Mouse (Mus musculus): ENCODE results near the gene Srprb. TPM values are rescaled to one million over a fixed set of nuclear protein-coding genes. Genes with fewer than 3 reads are reported as not detected.

Gene Srprb
- 9.0 TPM for polyA plus RNA-seq (2014; fragmentation: Illumina TruSeq; extraction: RNeasy Lipid Tissue Mini Kit (QIAGEN cat#74804); ENCODE audit: low read depth, low replicate concordance)

DNA sequence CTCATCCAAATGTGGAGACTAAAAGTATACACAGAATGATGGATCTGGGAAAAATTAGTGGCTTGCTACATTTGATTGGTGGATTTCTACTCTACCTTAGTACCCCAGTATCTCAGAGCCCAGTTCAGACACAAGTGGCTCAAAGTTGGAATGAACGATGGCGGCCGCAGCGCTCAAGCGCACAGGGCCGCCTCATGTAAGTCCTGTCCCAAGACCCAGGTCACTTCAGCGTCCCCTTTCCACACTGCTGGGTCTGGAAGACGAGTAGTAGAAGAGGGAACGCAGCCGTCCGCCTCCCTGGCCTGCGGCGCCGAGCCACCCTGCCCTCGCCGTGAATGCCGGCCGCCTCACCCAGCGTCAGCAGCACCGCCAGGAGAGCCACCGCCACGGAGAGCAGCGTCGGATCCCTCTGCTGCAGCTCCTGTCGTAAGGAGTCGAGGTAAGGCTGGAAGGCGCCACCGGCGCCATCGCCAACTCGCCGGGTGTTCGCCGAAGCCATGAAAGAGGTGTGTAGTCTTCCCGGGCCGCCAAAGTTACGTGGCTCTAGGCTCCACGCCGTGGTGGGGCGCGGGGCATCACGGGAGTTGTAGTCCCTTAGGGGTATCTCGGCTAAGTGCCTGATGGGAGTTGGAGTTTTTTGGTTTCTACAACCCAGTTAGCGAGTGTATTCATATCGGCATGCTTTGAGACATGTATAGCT is at the start of gene Srprb:
TSS of gene Srprb (minus strand) at position 577 of the 700 bp plus-strand sequence.

DNA sequence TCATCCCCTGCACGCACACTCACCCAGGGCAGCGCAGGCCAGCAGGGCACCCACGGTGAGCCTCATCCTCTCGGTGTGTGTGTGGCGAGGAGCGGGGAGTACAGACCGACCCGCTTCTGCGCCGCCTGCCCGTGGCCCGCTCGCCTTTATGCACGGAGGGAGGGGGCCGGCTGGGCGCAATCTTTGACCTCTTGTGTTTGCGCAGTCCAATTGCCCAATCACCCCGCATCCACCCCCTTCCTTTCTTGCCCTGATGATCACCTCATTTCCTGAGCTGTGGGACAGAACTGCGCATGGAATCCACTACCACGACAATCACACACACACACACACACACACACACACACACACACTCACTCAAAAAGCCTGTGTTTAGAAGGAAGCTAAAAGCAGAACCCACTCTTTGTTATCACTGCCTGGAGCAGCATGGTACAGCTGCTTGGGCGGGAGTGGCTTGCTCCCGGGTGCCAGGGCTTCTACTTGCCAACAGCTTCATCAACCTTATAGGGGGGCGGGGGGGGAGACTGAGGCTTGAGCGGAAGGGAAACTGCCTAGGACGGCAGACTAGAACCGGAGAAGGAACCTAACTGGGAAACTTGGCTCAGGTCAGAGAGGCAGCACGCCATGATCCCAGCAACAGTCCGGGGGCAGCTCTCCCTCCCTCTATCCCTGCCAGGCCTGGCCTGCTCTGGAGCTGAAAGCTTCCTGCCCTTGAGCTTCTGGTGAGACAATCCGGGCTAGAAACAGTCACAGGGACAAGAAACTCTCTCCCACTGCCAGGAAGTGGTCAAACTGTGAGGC is 28.4 kb upstream of the Srprb start, which contains the start of the genes Gm20425 and Trf:
TSS of gene Gm20425 (minus strand) at position 157 of the 801 bp plus-strand sequence.
TSS of gene Trf (minus strand) at position 294 of the 801 bp plus-strand sequence.

Other genes starting within 250 kb of the Srprb start
- gene Slco2a1, start 213.4 kb downstream of the Srprb start, polyA plus RNA-seq (2014; fragmentation: Illumina TruSeq; extraction: RNeasy Lipid Tissue Mini Kit (QIAGEN cat#74804); ENCODE audit: low read depth, low replicate concordance): 0.29 TPM
- 0.76 TPM for gene Rab6b, start 90.3 kb downstream of the Srprb start, polyA plus RNA-seq (2014; fragmentation: Illumina TruSeq; extraction: RNeasy Lipid Tissue Mini Kit (QIAGEN cat#74804); ENCODE audit: low read depth, low replicate concordance)
- gene Gm20425, start 28.2 kb upstream of the Srprb start, polyA plus RNA-seq (2014; fragmentation: Illumina TruSeq; extraction: RNeasy Lipid Tissue Mini Kit (QIAGEN cat#74804); ENCODE audit: low read depth, low replicate concordance): 4.4 TPM
- gene Trf, start 28.3 kb upstream of the Srprb start, polyA plus RNA-seq (2014; fragmentation: Illumina TruSeq; extraction: RNeasy Lipid Tissue Mini Kit (QIAGEN cat#74804); ENCODE audit: low read depth, low replicate concordance): 28.4 TPM
- 23.1 TPM for gene 1300017J02Rik, start 102.9 kb upstream of the Srprb start, polyA plus RNA-seq (2014; fragmentation: Illumina TruSeq; extraction: RNeasy Lipid Tissue Mini Kit (QIAGEN cat#74804); ENCODE audit: low read depth, low replicate concordance)
- gene Topbp1, start 103.1 kb upstream of the Srprb start, polyA plus RNA-seq (2014; fragmentation: Illumina TruSeq; extraction: RNeasy Lipid Tissue Mini Kit (QIAGEN cat#74804); ENCODE audit: low read depth, low replicate concordance): 82.5 TPM
- 498 TPM for gene Cdv3, start 163.7 kb upstream of the Srprb start, polyA plus RNA-seq (2014; fragmentation: Illumina TruSeq; extraction: RNeasy Lipid Tissue Mini Kit (QIAGEN cat#74804); ENCODE audit: low read depth, low replicate concordance)

Data from testis, adult 10 weeks (tissue).